Mouse (Mus musculus) stomach, embryonic 14.5 days (tissue): Measurements from ENCODE around the gene Gm10715. TPM values are rescaled to one million over a fixed set of nuclear protein-coding genes. Genes with fewer than 3 reads are reported as not detected.
"Not testable (repeated sequence)": the region's sequence is repeated elsewhere in the genome, so short reads cannot be mapped to it uniquely, and the experiment has no call there.

Source experiments
- ATAC-seq: fragments of 200-750 bp; cut with Nextera tagmentation; 2 replicates; pipeline ENCODE4 v1.8.0; 2017; ENCODE audit warnings: low read depth, moderate TSS enrichment; ENCODE audit not compliant: insufficient number of reproducible peaks, insufficient read depth, low FRiP score
- H3K27ac ChIP-seq: fragments of 300-500 bp; sonication (generic); 2 replicates; pipeline ENCODE4 v1.5.1; 2014; ENCODE audit warnings: mild to moderate bottlenecking, low read length, moderate library complexity, mixed read lengths
- H3K27me3 ChIP-seq: fragments of 300-500 bp; sonication (generic); 2 replicates; pipeline ENCODE4 v1.6.1; 2014; ENCODE audit warnings: low read length, control low read depth, mixed read lengths; ENCODE audit not compliant: control insufficient read depth, insufficient read depth
- H3K36me3 ChIP-seq: fragments of 300-500 bp; sonication (generic); 2 replicates; pipeline ENCODE4 v1.6.1; 2014; ENCODE audit warnings: mild to moderate bottlenecking, control low read depth, low read length, moderate library complexity, mixed read lengths; ENCODE audit not compliant: control insufficient read depth, insufficient read depth
- H3K4me1 ChIP-seq: fragments of 300-500 bp; sonication (generic); 2 replicates; pipeline ENCODE4 v1.6.1; 2014; ENCODE audit warnings: low read length, control low read depth, mixed read lengths; ENCODE audit not compliant: control insufficient read depth, insufficient read depth
- H3K4me2 ChIP-seq: fragments of 300-500 bp; sonication (generic); replicated peaks from 2 replicates; pipeline ENCODE4 v1.6.1; 2014; ENCODE audit warnings: low read depth, low read length, control low read depth
- H3K4me3 ChIP-seq: fragments of 300-500 bp; sonication (generic); 2 replicates; pipeline ENCODE4 v1.5.1; 2014; ENCODE audit warnings: low read depth, low read length, control low read depth
- H3K9ac ChIP-seq: fragments of 300-500 bp; sonication (generic); replicated peaks from 2 replicates; pipeline ENCODE4 v1.6.1; 2014; ENCODE audit warnings: low read depth, mild to moderate bottlenecking, control low read depth, low read length, moderate library complexity, mixed read lengths
- H3K9me3 ChIP-seq: fragments of 300-500 bp; sonication (generic); 2 replicates; pipeline ENCODE4 v1.6.1; 2016; ENCODE audit warnings: low read depth, low read length, control low read depth; ENCODE audit not compliant: control insufficient read depth
- WGBS: fragments of 180-500 bp; shearing (Covaris S2); extraction: QIAGEN DNeasy Blood & Tissue Kit; methylation state at CpG from one replicate; pipeline ENCODE4 v1.1.7; 2014; 5-methylcytosine and 5-hydroxymethylcytosine counted together
- polyA plus RNA-seq: library from polyadenylated mRNA; unstranded; fragments of >200 nt; fragmentation: Nextera tagmentation; extraction: Ambion mirVana; gene quantifications from 2 replicates; pipeline ENCODE4 v1.2.1, GENCODE M21; 2014

Gm10715 gene
- not detected in 2 replicates for polyA plus RNA-seq

DNA sequence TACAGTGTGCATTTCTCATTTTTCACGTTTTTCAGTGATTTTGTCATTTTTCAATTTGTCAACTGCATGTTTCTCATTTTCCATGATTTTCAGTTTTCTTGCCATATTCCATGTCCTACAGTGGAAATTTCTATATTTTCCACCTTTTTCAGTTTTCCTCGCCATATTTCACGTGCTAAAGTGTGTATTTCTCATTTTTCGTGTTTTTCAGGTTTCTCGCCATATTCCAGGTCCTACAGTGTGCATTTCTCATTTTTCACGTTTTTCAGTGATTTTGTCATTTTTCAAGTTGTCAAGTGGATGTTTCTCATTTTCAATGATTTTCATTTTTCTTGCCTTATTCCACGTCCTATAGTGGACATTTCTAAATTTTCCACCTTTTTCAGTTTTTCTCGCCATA, at the start of gene Gm10715:
Gm10715 (plus strand) TSS at position 301 of the 400 bp plus-strand sequence.
- not testable (repeated sequence) for H3K4me1 ChIP-seq, H3K4me2 ChIP-seq, H3K9me3 ChIP-seq, H3K36me3 ChIP-seq, H3K27ac ChIP-seq, ATAC-seq, H3K27me3 ChIP-seq, H3K4me3 ChIP-seq, H3K9ac ChIP-seq
- 72% methylated on average over 6 of the region's 8 CpGs for WGBS

GRCm38 (mm10) chr9:3000445-3000972, 36.2 kb upstream of the Gm10715 start, which contains the start of gene Gm10722:
Gm10722 (plus strand) TSS chr9:3000922.
- H3K36me3 ChIP-seq, H3K9me3 ChIP-seq, H3K9ac ChIP-seq, ATAC-seq, H3K27me3 ChIP-seq, H3K4me2 ChIP-seq, H3K4me3 ChIP-seq, H3K4me1 ChIP-seq, H3K27ac ChIP-seq: not testable (repeated sequence)
- 66% methylated on average over 12 of the region's 12 CpGs for WGBS

DNA sequence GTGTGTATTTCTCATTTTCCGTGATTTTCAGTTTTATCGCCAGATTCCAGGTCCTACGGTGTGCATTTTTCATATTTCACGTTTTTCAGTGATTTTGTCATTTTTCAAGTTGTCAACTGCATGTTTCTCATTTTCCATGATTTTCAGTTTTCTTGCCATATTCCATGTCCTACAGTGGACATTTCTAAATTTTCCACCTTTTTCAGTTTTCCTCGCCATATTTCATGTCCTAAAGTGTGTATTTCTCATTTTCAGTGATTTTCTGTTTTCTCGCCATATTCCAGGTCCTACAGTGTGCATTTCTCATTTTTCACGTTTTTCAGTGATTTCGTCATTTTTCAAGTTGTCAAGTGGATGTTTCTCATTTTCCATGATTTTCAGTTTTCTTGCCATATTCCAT, 35.7 kb upstream of the Gm10715 start:
- 64% methylated on average over 8 of the region's 8 CpGs for WGBS
- not testable (repeated sequence) for H3K4me2 ChIP-seq, H3K27ac ChIP-seq, H3K9me3 ChIP-seq, ATAC-seq, H3K9ac ChIP-seq, H3K36me3 ChIP-seq, H3K4me1 ChIP-seq, H3K4me3 ChIP-seq, H3K27me3 ChIP-seq

- peak; percentile 81 for ATAC-seq
- H3K4me2 ChIP-seq, H3K9me3 ChIP-seq, H3K36me3 ChIP-seq, H3K9ac ChIP-seq, H3K4me1 ChIP-seq, H3K4me3 ChIP-seq, H3K27ac ChIP-seq, H3K27me3 ChIP-seq: not testable (repeated sequence)
- WGBS, result 57% methylated on average over 8 of the region's 11 CpGs
These were observed 34.6 kb upstream of the Gm10715 start for GRCm38 (mm10) chr9:3001948-3002659.

GRCm38 (mm10) chr9:3002794-3003396, 33.8 kb upstream of the Gm10715 start, which contains the start of gene Gm11168:
Gm11168 (plus strand) TSS chr9:3003346.
- H3K4me2 ChIP-seq, H3K27ac ChIP-seq, ATAC-seq, H3K36me3 ChIP-seq, H3K4me1 ChIP-seq, H3K27me3 ChIP-seq, H3K9ac ChIP-seq, H3K9me3 ChIP-seq, H3K4me3 ChIP-seq: not testable (repeated sequence)
- WGBS, result 75% methylated on average over 6 of the region's 14 CpGs

DNA sequence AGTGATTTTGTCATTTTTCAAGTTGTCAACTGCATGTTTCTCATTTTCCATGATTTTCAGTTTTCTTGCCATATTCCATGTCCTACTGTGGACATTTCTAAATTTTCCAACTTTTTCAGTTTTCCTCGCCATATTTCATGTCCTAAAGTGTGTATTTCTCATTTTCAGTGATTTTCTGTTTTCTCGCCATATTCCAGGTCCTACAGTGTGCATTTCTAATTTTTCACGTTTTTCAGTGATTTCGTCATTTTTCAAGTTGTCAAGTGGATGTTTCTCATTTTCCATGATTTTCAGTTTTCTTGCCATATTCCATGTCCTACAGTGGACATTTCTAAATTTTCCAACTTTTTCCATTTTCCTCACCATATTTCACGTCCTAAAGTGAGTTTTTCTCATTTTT, 30.5 kb upstream of the Gm10715 start:
- H3K36me3 ChIP-seq, ATAC-seq, H3K4me3 ChIP-seq, H3K4me1 ChIP-seq, H3K9me3 ChIP-seq, H3K4me2 ChIP-seq, H3K27me3 ChIP-seq, H3K9ac ChIP-seq, H3K27ac ChIP-seq: not testable (repeated sequence)
- 80% methylated on average over 1 of the region's 5 CpGs for WGBS

GRCm38 (mm10) chr9:3006636-3007035, 30.0 kb upstream of the Gm10715 start:
- not testable (repeated sequence) for H3K36me3 ChIP-seq, H3K4me2 ChIP-seq, H3K27ac ChIP-seq, H3K9me3 ChIP-seq, H3K4me3 ChIP-seq, H3K4me1 ChIP-seq, H3K27me3 ChIP-seq, H3K9ac ChIP-seq
- WGBS, result 79% methylated on average over 7 of the region's 8 CpGs
- ATAC-seq, result peak; percentile 65

DNA sequence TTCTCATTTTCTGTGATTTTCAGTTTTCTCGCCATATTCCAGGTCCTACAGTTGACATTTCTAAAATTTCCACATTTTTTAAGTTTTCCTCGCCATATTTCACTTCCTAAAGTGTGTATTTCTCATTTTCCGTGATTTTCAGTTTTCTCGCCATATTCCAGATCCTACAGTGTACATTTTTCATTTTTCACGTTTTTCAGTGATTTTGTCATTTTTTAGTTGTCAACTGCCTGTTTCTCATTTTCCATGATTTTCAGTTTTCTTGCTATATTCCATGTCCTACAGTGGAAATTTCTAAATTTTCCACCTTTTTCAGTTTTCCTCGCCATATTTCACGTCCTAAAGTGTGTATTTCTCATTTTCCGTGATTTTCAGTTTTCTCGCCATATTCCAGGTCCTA, 29.4 kb upstream of the Gm10715 start:
- H3K4me3 ChIP-seq, H3K4me2 ChIP-seq, H3K9ac ChIP-seq, H3K9me3 ChIP-seq, H3K36me3 ChIP-seq, H3K27me3 ChIP-seq, H3K27ac ChIP-seq, ATAC-seq, H3K4me1 ChIP-seq: not testable (repeated sequence)
- 79% methylated on average over 7 of the region's 9 CpGs for WGBS
